Mouse (Mus musculus): Measurements from ENCODE around the gene Tomm34.

Gene Tomm34

GRCm38 (mm10) chr2:164010944-164011343 is 60.0 kb downstream of the Tomm34 start:
- no peak for DNase-seq (ENCODE audit: low spot score in 2 of 2)

- no peak for DNase-seq (ENCODE audit: low spot score in 2 of 2)
Observed at GRCm38 (mm10) chr2:164010496-164010895, 60.5 kb downstream of the Tomm34 start.

DNA sequence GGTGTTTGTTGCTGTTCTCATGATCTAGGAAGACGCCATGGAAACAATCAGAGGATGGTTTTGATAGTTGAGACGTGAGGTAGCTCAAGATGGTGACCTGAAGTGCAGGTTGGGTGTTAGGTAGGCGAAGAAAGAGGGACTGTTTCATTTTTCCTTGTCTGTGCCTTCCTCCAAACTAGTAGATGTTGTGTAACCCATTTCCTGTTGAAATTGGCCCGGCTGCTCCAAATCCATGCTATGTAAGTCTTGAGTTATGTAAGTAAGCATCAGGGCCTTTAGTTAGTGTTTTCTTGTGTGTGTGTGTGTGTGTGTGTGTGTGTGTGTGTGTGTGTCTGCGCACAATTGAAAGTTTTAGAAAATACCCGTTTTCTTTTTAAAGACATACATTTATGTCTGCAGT is 61.7 kb downstream of the Tomm34 start:
- DNase-seq (ENCODE audit: low spot score in 2 of 2): no peak

DNA sequence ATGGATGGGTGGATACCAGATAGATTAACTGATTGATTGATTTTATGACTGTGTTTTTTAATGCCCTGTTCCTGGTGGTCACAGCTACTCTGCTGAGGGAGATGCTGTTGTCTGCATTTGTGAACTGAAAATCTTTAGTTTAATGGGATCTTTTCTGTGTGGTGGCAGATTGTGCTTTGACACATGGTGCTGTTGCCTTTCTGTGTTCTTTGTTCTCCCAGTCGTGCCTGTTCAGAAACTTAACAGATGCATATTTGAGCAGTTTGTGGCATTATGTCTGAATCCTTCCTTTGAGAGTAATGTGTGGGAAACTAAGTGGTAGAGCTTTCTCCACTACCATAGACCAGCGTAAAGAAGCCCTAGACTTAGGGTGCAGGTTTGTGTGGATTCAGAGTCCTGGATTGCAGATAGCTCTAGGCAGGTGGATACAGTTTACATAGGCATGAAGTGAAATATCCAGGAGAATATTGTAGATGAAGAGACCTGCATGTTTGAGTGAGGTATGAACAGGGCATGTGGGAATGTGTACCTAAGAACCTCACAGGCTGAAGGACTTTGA is 62.9 kb downstream of the Tomm34 start:
- DNase-seq (ENCODE audit: low spot score in 2 of 2): no peak

- no peak for DNase-seq (ENCODE audit: low spot score in 2 of 2)
Observed at GRCm38 (mm10) chr2:164007547-164007946, 63.4 kb downstream of the Tomm34 start.

GRCm38 (mm10) chr2:164006932-164007331 is 64.0 kb downstream of the Tomm34 start:
- DNase-seq (ENCODE audit: low spot score in 2 of 2): no peak

DNA sequence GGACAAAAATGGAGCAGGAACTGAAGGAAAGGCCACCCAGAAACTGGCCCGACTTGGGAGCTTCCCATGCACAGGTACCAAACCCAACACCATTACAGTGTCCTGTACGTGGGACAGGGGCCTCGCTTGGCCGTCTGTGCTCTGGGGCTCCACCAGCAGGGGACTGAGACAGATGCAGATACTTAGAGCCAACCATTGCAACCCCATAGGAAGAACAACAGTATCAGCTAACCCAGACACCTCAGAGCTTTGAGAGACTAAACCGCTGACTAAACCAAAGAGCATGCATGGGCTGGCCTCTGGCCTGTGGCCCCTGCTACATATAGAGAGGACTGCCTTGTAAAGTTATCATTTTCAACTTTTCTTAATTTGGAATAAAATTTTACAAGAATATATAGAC is 66.5 kb downstream of the Tomm34 start:
- no peak for DNase-seq (ENCODE audit: low spot score in 2 of 2)

Data from left cerebral cortex, adult 9 months (tissue).